Mouse (Mus musculus) left cerebral cortex, adult 18-20 months (tissue): ENCODE data around the gene Cdkn2b. TPM values are rescaled to one million over a fixed set of nuclear protein-coding genes. Genes with fewer than 3 reads are reported as not detected.

ENCODE experiments used
- total RNA-seq, 2 experiments: library from RNA; stranded (reverse); gene quantifications; 2 replicates each; pipeline ENCODE4 v1.2.3; 2021

Cdkn2b gene
- total RNA-seq, 2 experiments from 2014 or later, result 1.2 to 1.6 TPM

Other genes with a start within 250 kb of the Cdkn2b start
- gene Mtap, start 173.9 kb downstream of the Cdkn2b start, total RNA-seq, result 10 to 100 TPM; 10.9 to 11.3 TPM
- 1 to 10 TPM in 1 of 2 experiments, not detected in 1; 1.2 TPM for gene Cdkn2a, start 16.4 kb downstream of the Cdkn2b start, total RNA-seq